Mouse (Mus musculus): ENCODE results near the gene Krt2.

DNA sequence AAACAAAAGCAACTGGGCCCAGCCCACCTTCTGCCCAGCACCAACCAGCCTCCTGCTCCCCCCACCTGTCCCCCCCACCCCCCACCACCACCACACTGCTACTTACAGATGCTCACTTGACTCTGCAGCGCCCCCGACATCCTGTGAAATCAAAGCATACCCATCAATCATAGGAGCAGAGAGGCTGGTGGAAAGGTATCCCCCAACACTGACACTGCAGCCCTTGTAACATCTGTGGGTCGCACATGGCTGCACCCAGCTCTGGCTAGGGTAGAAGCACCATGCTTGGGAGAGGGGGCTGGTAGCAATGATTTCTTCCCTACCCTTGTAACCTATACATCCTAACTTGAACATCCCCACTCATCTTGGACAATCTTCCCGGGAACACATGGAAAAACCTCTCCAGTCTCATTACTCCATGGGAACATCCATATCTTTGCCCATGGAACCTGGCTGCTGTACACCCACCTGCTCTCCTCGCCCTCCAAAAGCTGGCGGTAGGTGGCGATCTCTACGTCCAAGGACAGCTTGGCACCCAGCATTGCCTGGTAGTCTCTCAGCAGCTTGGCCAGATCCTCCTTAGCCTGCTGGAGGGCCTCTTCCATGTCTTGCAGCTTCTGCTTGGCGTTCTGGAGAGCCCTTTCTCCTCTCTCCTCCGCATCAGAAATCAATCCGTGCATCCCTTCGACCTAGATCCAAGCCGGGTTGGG lies 42.6 kb upstream of the Krt2 start:
- TF ChIP-seq CTCF (IDR thresholded peaks at IDR 0.05 in 2 of 3, conservative IDR thresholded peaks at IDR 0.05 in 1 of 3; ENCODE audit: control insufficient read depth in 1 of 3, insufficient read depth in 1 of 3, low read depth in 2 of 3, low read length in 3 of 3, poor library complexity in 1 of 3, severe bottlenecking in 1 of 3) (no peak), POLR2A (IDR thresholded peaks at IDR 0.05; ENCODE audit: control insufficient read depth in 1 of 2, insufficient read depth in 1 of 2, low read depth in 1 of 2, low read length in 2 of 2, poor library complexity in 1 of 2) (no peak), TAL1 (IDR thresholded peaks at IDR 0.05; ENCODE audit: low read length) (no peak), NRF1 (IDR thresholded peaks at IDR 0.05; ENCODE audit: insufficient read depth, low read depth, low read length, poor library complexity, severe bottlenecking) (no peak), USF1 (IDR thresholded peaks at IDR 0.05; ENCODE audit: low read depth, low read length) (no peak), EP300 (IDR thresholded peaks at IDR 0.05; ENCODE audit: low read depth in 1 of 2, low read length in 2 of 2) (no peak), GATA1 (IDR thresholded peaks at IDR 0.05; ENCODE audit: low read depth, low read length) (no peak), ZC3H11A (IDR thresholded peaks at IDR 0.05; ENCODE audit: low read depth, low read length) (no peak), CHD1 (IDR thresholded peaks at IDR 0.05; ENCODE audit: low read depth, low read length) (no peak)

All from MEL (cell line).